Mouse (Mus musculus) kidney, postnatal 0 days (tissue): ENCODE measurements at regions not wholly inside any gene's neighbourhood (a gene's known extent, or its start where the extent isn't known, plus 50 kb on each side); places are given as distances from the start of the nearest gene placed in this dataset.

Experiments used
- ATAC-seq: fragments of 200-750 bp; cut with Nextera tagmentation; replicated peaks from 2 replicates; pipeline ENCODE4 v1.8.0; 2017; ENCODE audit warnings: low read depth, moderate number of reproducible peaks, moderate TSS enrichment, moderate library complexity; ENCODE audit not compliant: low FRiP score
- DNase-seq: peaks from one replicate; pipeline ENCODE4 v3.0.0-alpha.2; 2016; ENCODE audit warnings: low spot score
- H3K27ac ChIP-seq: fragments of 300-500 bp; sonication (generic); 2 replicates; pipeline ENCODE4 v1.5.1; 2014; ENCODE audit warnings: mild to moderate bottlenecking
- H3K27me3 ChIP-seq: fragments of 300-500 bp; sonication (generic); 2 replicates; pipeline ENCODE4 v1.6.1; 2014; ENCODE audit warnings: low read length, mixed read lengths; ENCODE audit not compliant: insufficient read depth
- H3K36me3 ChIP-seq: fragments of 300-500 bp; sonication (generic); 2 replicates; pipeline ENCODE4 v1.6.1; 2014; ENCODE audit warnings: low read length, mixed read lengths; ENCODE audit not compliant: insufficient read depth
- H3K4me1 ChIP-seq: fragments of 300-500 bp; sonication (generic); replicated peaks from 2 replicates; pipeline ENCODE4 v1.6.1; 2014; ENCODE audit warnings: antibody characterized with exemption, low read length, mixed read lengths; ENCODE audit not compliant: insufficient read depth
- H3K4me2 ChIP-seq: fragments of 300-500 bp; sonication (generic); 2 replicates; pipeline ENCODE4 v1.6.1; 2014; ENCODE audit warnings: mild to moderate bottlenecking, low read length, moderate library complexity, mixed read lengths
- H3K4me3 ChIP-seq: fragments of 300-500 bp; sonication (generic); replicated peaks from 2 replicates; pipeline ENCODE4 v1.5.1; 2014; ENCODE audit warnings: low read depth, low read length
- H3K9ac ChIP-seq: fragments of 300-500 bp; sonication (generic); 2 replicates; pipeline ENCODE4 v1.6.1; 2014; ENCODE audit warnings: low read depth, low read length
- H3K9me3 ChIP-seq: fragments of 300-500 bp; sonication (generic); replicated peaks from 2 replicates; pipeline ENCODE4 v1.6.1; 2016; ENCODE audit warnings: low read length, inconsistent platforms, mixed read lengths
- CTCF ChIP-seq: IDR thresholded peaks from 2 replicates; pipeline ENCODE4 v1.5.1; 2016; ENCODE audit warnings: antibody characterized with exemption, low read depth, mild to moderate bottlenecking, moderate library complexity
- WGBS: fragments of 180-500 bp; shearing (Covaris S2); extraction: QIAGEN DNeasy Blood & Tissue Kit; methylation state at CpG from one replicate; pipeline ENCODE4 v1.1.7; 2014; 5-methylcytosine and 5-hydroxymethylcytosine counted together

DNA sequence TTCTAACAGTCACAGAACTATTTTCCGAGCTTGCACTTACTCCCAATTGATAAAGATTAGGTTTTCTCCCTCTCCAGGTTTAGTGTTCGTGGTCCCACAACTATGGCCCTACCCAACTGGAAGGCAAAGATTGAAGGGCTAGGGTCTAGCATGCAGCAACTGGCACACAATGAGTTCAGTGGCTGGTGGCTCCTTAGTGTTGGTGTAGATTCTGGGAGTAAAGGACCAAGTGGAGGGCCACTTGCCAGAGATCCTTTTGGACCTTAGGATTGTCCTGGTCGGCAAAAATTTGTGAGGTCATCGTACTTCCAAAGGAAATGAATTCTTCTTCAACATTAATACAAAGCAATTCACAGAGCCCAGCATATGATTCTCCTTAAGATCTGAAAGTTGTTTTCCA, 114.8 kb upstream of the Trib2 start:
- Histone ChIP-seq H3K4me3 (no peak overlapping the region), H3K4me1 (no peaks in the 10 kb centered on the region), H3K27ac (no peak overlapping the region), H3K9ac (no peak overlapping the region), H3K36me3 (no peaks in the 10 kb centered on the region), H3K9me3 (no peaks in the 10 kb centered on the region), H3K4me2 (no peak overlapping the region), H3K27me3 (no peaks in the 10 kb centered on the region)
- DNase-seq (no peak), ATAC-seq (no peak)
- 97% methylated on average over 4 of the region's 4 CpGs for WGBS
- TF ChIP-seq CTCF = no peak

DNA sequence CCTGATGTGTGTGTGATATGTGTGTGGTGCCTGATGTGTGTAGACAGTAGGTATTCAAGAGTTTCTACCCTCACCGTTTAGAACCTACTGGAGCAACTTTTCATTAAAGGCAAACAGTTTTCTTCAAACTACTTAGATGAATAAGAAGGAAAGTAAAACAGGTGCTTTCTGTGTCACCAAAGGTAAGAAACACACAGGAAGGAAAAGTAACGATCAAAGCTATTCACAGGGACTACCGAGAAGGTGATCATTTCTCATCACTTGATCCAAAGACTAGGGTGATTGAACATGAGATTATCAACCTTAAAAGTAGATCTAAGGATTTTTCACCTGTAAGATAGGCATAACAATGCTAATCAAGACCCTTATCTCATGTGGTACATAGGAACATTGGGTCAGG, 113.4 kb upstream of the Trib2 start:
- no peak overlapping the region for H3K4me3 ChIP-seq
- DNase-seq (no peak), ATAC-seq (no peak)
- WGBS = 93% methylated on average over 3 of the region's 3 CpGs
- H3K4me1 ChIP-seq = no peaks in the 10 kb centered on the region
- H3K36me3 ChIP-seq = no peaks in the 10 kb centered on the region
- H3K27ac ChIP-seq = no peak overlapping the region
- TF ChIP-seq CTCF = no peak
- H3K9ac ChIP-seq = no peak overlapping the region
- H3K4me2 ChIP-seq = no peak overlapping the region
- H3K9me3 ChIP-seq = no peaks in the 10 kb centered on the region
- no peaks in the 10 kb centered on the region for H3K27me3 ChIP-seq

DNA sequence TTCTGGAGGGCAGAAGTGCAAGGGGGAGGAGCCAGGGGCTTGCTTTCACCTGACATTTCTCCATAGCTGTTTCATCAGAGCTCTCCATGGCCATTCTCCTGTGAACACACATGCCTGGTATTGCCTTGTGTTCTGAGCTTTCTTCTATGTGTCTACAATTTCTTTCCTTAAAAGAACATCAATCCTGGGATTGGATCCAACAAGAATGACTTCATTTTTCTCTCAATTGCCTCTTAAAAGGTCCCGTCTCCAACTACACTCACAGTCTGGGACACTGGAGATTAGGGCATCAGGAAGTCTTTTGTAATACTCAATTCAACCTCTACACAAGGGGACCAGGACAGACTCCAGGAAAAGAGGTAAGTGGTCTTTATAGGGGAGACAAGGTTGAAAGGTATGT, 112.8 kb upstream of the Trib2 start:
- DNase-seq (no peak), ATAC-seq (no peak)
- Histone ChIP-seq H3K9ac (no peak overlapping the region), H3K36me3 (no peaks in the 10 kb centered on the region), H3K4me1 (no peaks in the 10 kb centered on the region), H3K9me3 (no peaks in the 10 kb centered on the region), H3K27me3 (no peaks in the 10 kb centered on the region), H3K27ac (no peak overlapping the region), H3K4me2 (no peak overlapping the region), H3K4me3 (no peak overlapping the region)
- 82% methylated on average over 1 of the region's 1 CpGs for WGBS
- no peak for TF ChIP-seq CTCF

DNA sequence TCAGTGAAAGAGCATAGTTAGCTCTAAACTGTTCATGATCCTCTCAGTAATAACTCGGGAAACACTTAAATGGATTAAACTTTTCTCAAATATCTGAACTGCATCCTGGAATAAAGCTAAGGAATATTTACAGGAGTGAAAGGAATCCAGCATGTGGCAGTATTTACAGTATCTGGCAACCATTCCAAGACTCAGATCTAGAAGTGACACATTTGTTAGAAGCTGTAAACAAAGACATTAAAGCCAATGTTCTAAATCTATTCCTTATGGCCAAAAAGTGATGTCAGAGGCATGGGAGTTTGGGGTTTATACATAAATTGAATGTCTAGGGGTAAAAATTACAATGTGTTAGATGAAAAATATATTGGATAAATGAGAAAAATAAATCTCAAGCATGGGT, 101.6 kb upstream of the Trib2 start:
- Histone ChIP-seq H3K4me1 (no peaks in the 10 kb centered on the region), H3K4me2 (no peak overlapping the region), H3K9me3 (no peaks in the 10 kb centered on the region), H3K27me3 (no peaks in the 10 kb centered on the region), H3K36me3 (no peaks in the 10 kb centered on the region), H3K4me3 (no peak overlapping the region), H3K27ac (no peak overlapping the region), H3K9ac (no peak overlapping the region)
- ATAC-seq (no peak), DNase-seq (peak; percentile 48)
- no peak for TF ChIP-seq CTCF
- 65% methylated on average over 1 of the region's 1 CpGs for WGBS

DNA sequence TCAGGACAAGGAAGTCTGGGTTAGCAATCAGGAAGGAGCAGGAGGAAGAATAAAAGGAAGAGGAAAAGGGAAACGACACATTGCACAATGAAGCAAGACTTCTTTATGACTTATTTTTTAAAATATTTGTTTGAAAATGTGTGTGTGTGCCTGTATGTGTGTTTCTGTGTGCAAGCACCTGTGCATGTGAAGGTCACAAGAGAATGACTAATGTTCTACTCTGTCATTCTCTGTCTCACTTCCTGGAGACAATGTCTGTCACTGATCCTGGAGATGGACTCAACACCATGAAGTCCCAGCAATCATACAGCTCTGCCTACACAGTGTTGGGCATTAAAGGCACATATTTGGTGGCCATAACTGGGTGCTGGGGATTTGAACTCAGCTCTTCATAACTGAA, 96.2 kb upstream of the Trib2 start:
- DNase-seq (no peak), ATAC-seq (no peak)
- Histone ChIP-seq H3K4me3 (no peak overlapping the region), H3K9ac (no peak overlapping the region), H3K4me1 (no peaks in the 10 kb centered on the region), H3K9me3 (no peaks in the 10 kb centered on the region), H3K27me3 (no peaks in the 10 kb centered on the region), H3K27ac (no peak overlapping the region), H3K36me3 (no peaks in the 10 kb centered on the region), H3K4me2 (no peak overlapping the region)
- TF ChIP-seq CTCF = no peak
- WGBS = 83% methylated on average over 1 of the region's 1 CpGs

DNA sequence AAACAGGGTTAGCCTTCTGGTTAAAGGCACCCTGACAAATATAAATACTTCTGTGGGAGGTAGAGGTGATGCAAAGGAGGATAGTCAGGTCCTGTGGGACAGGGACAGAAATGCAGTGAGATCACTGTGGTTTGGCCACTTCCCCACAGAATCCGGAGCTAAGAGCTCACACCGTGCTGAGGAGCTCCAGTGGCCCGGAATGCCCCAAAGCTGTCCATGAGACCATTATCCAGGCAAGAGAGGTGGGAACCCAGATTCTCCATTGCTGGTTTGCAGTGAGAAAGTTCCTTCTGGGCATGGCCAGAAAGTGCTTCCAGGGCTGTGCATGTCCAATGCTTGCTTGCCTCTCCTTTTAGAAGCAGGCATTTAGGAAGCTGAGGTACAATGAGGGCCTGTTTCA, 95.8 kb upstream of the Trib2 start:
- no peaks in the 10 kb centered on the region for H3K9me3 ChIP-seq
- WGBS = 83% methylated on average over 3 of the region's 3 CpGs
- DNase-seq (no peak), ATAC-seq (no peak)
- H3K9ac ChIP-seq = no peak overlapping the region
- H3K4me1 ChIP-seq = no peaks in the 10 kb centered on the region
- no peak for TF ChIP-seq CTCF
- no peak overlapping the region for H3K4me2 ChIP-seq
- no peak overlapping the region for H3K27ac ChIP-seq
- no peak overlapping the region for H3K4me3 ChIP-seq
- no peaks in the 10 kb centered on the region for H3K27me3 ChIP-seq
- no peaks in the 10 kb centered on the region for H3K36me3 ChIP-seq

DNA sequence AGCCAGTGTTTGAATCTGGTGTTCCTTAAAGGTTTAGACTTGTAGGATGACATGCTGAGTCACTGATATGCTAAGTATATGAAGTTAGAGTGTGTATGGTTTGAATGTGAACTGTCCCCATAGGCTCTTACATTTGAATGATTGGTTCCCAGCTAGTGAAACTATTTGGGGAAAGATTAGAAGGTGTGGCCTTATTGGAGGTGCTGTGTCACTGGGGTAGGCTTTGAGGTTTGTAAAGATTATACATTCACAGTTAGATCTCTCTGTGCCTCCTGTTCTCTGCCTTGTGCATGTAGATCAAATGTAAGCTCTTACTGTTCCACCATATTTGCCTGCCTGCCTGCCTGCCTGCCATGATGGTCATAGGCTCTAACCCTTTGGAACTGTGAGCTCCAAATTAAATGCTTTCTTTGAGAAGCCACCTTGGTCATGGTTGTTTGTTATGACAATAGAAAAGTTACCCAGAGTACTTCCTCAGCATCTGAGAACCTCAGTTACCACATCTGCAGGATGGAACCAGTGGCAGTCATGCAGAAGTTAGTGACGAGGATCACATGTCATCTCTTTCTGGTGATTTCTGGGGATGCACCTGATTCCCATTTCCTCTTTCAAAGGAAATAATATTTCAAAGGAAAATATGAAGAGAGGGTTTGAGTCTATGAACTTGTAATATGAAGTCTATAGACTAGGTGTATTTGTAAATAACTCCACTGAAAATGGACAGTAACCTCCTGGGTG, 94.7 kb upstream of the Trib2 start:
- Histone ChIP-seq H3K27ac (no peak overlapping the region), H3K4me3 (no peak overlapping the region), H3K9ac (no peak overlapping the region), H3K4me2 (no peak overlapping the region), H3K36me3 (no peaks in the 10 kb centered on the region), H3K27me3 (no peaks in the 10 kb centered on the region), H3K9me3 (no peaks in the 10 kb centered on the region), H3K4me1 (no peaks in the 10 kb centered on the region)
- DNase-seq (no peak), ATAC-seq (no peak)
- 77% methylated on average over 1 of the region's 1 CpGs for WGBS
- TF ChIP-seq CTCF = no peak
